Mouse (Mus musculus): ENCODE measurements around the gene Cfap299.
"Not testable (repeated sequence)": the region's sequence is repeated elsewhere in the genome, so short reads cannot be mapped to it uniquely, and the experiment has no call there.

Gene Cfap299

DNA sequence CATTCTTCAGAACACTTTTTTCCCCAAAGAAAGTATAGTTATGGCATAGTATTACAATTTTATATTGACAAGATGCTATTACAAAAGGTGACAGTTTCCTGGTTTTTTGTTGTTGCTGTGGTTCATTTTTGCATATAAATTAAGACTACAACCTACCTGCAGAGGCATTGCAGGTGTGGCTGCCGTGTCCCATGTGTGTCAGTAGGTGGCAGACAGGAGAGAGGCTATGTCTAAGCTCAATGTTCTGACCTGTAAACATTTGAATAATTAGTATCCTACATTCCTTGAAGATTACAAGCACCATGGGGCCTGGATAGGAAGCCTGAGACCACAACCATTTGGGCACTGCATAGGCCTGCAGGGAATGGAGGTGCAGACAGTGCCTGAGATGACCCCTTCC is 212.2 kb downstream of the Cfap299 start:
- no peak for DNase-seq (ENCODE audit: low spot score)

DNA sequence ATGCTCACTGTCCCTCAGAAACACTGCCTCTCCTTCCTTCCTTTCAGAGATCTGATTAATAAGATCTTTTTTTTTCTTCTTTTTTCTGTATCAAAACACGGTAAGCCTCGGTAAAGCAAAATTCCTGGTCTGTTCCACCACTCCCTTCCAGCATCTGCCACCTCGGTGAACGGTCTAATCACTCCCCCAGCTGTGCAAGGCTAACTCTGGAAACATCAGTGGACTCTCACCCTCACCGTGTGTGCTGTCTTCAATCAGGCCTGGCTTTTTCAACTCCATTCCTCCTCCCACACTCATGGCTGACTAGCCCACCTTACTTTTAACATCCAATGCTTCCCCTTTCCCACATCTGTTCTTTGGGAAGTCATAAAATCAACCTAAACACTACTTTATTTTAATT is 221.2 kb downstream of the Cfap299 start:
- no peak for DNase-seq (ENCODE audit: low spot score)

DNA sequence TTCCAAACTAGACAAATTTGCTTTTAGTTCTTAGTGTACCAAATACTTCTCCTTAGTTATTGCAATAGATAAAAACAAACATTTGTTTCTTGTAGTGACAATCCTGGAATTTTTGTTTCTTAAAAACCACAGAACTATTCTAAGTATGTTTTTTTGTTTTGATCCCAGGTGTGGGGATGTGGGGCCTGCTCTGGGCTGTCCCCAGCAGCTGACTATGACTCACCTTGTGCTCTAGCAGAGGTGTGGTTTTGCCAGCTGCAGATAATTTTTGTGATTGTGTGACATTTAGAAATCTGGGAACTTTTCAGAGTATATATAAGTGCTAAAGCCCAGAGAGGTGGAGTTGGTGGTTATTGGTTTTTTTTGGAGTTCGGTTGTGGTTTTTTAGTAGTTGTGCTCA is 221.8 kb downstream of the Cfap299 start:
- DNase-seq (ENCODE audit: low spot score): no peak

DNA sequence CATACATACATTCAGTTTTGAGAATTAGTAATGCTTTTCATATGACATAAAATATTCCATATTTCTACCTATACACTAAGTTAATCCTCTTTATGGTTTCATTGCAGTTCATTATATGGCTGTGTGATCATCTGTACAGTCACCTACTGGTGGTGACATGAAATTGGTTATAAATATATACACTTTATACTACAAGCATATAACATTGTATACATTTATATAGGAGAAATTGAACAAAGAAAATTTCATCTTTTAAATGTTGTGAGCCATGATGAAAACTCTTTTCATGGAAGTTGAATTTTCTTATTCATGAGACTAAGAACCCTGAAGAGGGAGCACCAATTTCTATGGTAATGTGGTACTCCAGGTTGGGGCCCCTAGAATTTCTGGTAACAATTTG is 223.3 kb downstream of the Cfap299 start, which contains the start of gene Gm11111:
Gene Gm11111 (plus strand): TSS at position 301 of the 400 bp plus-strand sequence.
- DNase-seq (ENCODE audit: low spot score): no peak

DNA sequence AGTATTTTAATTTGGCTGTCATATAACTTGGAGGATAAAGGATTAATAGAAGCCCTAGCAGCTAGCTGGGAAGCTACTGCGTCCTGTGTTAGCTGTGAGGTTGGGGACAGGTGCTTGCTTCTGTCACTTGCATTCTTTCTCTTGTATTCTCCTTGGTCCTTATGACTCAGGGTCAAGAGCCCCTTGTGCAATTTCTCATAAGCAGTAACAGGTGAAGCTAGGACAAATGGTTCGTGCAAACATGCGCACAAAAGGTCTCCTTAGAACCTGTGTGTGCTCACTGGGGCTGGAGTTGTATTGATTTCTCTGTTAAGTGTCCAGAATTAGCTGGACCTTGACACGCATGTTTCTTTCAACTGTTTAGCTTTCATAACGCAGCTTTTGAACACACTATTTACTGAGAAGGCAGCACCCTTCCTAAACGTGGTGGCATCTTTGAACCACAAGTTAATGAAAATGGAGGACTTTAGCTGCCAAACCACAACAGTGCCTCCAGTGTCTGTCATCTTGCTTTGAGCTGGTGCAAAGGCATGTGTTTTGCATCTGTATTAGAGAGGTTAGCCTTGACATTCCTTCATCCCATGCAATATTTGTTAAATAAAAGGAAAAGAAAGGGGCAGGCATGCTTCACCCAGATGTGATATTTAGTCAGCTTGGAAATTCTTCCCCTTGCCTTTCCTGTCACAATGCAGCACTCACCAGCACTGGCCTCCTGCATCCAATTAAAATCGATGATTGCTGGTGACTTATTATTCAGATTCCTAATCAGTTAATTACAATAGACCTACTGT is 223.9 kb downstream of the Cfap299 start:
- DNase-seq (ENCODE audit: low spot score): no peak

DNA sequence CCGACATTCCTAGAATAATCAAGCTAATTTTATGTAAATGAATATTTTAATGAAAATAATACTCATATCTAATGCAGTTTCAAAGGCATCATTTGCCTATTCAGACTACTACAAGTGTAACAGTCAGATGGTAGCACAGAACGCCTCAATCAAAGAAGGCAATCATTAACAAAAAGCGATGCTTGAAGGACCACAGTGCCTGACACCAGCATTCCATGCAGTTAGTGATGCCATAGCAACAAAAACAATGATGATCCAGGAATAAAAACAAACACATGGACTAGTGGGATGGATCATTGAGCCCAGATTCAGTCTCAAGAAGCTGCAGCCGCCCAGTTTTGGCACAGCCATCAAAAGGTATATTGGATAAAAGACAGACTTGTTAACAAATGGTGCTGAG is 232.2 kb downstream of the Cfap299 start:
- no peak for DNase-seq (ENCODE audit: low spot score)

DNA sequence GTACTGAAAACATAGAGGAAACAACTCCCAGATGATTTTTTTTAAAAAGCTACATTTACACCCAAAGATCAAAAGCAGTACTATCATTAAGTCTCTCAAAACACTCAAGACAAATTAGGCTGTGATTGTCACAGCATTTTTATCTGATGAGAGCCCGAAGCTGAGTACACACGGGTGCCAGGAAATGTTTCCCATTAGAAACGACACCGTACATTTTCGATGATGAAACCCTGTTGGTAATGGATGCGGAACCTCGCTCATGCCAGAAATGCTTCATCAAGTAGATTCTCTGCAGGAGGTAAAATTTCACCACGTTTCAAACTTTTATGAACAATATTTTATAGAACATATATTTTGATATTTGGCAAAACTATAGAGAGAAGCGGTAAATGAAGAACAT is 233.7 kb downstream of the Cfap299 start:
- no peak for DNase-seq (ENCODE audit: low spot score)

DNA sequence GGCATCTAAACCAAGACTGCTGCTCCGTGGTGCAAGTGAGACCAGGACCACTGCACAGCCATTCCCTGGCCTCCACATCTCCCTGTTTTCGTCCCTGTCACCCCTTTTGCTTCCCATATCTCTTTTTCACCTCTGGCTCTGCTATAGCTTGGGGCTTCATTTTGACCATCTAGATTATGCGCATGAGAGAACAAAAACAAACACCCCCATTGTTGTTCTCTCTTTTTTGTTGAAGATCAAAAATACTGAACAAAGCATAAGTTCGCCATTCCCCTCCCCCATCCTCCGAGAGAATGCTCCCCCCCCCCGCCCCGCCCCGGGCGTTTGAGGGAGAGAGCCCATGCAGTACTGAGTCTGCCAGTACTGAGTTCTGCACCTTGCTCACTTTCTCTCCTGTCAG is 234.7 kb downstream of the Cfap299 start:
- no peak for DNase-seq (ENCODE audit: low spot score)

DNA sequence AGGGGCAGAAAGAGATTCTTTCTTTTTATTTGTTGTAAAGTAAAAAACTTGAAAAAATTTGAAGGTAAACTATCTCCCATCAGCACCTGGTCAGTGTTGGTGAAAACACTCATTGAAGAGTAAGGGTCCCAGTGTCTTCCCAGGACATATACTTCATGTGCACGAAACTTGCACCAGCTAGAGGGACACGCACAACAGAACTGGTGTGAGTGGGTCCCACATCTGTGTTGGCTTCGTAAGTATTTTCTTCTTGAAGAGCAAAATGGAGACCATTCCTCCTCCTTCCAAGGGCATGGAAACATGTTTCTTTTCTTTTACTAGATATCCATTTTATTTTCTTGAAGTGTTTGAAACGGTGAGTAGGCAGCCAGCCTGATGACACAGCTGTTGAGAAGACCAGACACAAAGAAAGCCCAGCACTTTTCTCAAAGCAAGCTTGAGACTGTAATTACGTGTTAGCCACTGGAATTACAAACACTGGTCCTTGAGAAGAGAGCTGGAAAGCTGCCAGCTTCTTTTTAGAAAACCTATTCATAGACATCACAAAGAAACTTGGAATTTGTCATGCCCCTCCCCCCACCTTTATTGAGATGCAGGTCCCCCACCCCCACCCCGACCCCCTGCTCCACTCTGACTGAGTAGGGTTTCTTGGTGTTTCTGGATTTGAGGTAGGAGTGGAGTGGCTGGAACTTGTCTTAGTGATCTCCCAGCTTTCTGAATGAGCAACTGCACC is 237.5 kb downstream of the Cfap299 start:
- DNase-seq (ENCODE audit: low spot score): no peak

DNA sequence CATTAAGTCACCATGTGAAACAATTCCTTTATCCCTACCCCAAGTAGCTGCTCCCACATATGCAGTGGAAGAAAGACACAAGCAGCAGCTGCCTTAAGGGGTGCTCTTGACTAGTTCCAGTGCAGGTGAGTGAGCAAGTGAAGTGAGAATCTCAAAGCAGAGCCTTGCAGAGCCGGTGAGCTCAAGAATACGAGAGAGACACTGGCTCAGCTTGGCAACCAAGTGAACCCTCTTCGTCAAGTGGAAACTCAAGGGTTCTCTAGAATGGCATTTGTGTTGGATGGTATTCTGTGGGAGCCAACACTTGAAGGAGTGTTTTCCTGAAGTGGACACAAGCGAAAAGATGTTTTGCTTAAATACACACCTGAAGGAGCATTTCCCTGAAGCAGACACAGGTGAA is 239.4 kb downstream of the Cfap299 start:
- DNase-seq (ENCODE audit: low spot score): no peak

DNA sequence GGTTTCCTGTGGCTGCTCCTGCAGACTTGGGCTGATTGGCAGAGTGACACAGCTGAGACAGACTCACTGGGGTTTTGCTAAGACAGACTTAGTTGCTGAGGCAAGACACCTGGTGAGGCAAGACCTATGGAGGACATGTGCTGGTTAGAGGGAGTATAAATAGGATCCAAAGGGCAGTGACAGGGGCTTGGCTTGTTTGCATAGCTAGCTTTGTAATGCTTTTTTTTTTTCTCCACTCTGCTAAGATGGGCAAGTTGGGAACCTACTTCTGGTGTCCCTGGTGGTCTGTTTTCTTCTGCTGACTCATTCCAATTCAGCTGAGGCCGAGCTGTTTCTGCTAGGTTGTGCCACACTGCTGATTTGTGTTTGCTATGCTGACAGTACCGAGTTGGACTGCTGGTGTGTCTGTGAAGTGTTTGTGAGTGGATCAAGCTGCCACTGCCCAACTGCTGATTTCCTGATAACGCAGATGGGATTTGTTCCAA is 240.0 kb downstream of the Cfap299 start:
- DNase-seq (ENCODE audit: low spot score): no peak

DNA sequence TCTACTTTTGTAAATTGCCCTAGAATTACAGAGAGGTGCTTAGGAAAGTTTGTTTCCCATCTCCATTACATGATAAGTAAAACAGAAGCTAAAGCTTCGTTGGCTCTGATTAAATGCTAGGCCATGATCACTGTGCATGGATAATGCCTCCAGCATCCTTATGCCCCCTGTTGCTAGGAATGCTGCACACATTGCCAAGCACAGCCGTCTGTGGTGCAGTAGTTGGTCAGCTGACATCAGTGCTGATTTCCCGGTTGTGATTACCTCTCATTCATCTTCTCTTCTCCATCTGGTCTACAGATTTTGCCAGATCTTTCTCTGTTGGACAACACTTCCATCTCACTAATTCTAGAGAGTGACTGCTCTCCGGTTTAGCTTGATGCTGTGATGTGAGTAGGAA is 243.3 kb downstream of the Cfap299 start:
- no peak for DNase-seq (ENCODE audit: low spot score)

DNA sequence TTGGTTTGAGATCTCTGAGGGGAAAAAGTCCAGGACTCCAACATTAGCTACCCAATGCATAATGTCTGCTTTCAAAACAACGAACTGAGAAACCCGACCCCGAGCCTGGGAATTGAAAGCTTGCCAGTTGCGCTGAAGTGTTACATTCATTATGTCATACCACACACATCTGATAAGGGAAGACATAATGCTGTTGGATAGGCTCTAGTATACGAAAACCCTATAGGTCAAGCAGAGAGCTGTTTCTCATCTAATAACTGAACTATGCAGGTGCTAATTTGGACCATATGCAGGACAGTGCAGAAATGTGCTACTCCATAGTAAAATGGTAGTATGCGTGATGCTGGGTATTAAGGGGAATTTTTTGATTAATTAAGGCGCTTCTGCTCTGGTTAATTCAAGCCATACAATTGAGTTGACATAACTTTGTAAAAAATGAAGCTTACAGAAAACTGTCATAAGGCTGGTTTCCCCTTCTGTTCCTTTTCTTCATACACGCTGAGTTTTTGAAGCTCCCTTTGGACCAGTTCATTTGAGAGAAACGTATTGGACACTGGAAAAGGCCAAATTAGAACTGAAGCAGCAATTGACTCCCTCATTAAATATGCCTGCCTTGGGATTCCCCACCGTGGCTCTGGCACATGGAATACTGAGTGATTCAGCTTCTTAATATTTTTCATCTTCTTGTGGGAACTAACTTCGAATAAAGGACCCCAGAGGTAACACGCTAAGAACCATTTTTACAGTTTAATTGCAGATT is 245.8 kb downstream of the Cfap299 start:
- DNase-seq (ENCODE audit: low spot score): no peak

DNA sequence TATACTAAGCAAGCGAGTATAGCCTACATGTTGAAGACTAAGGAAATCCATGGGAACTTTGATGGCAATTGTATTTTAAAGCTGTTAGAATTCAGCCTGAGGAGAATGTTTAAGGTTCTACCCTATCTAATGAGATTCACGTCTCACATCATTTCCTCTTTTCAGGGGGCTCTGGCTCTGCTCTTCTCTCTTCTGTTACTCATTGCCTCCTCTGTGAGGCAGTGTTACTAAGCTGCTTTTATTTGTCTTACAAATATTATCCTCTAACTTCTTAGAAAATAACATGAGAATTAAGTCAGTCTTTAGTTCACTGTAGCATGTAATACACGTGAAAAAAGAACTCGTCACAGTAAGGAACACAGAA is 246.3 kb downstream of the Cfap299 start:
- DNase-seq (ENCODE audit: low spot score): no peak

DNA sequence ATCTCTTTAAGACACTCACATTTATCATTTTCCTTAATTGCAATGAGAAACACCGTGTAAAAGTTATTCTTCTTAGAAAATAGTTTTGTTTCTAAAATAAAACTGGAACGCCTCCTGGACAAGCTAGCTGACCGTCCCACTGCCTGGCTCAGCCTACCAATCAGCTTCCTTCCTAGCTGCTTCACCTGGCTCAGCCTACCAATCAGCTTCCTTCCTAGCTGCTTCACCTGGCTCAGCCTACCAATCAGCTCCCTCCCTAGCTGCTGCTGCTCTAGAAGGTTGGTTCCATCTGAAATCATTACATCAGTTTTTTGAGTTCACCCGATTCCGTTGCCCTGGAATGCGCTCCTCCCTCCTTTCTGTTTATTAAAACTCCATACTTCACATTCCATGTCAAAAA is 247.4 kb downstream of the Cfap299 start:
- not testable (repeated sequence) for DNase-seq (ENCODE audit: low spot score)

DNA sequence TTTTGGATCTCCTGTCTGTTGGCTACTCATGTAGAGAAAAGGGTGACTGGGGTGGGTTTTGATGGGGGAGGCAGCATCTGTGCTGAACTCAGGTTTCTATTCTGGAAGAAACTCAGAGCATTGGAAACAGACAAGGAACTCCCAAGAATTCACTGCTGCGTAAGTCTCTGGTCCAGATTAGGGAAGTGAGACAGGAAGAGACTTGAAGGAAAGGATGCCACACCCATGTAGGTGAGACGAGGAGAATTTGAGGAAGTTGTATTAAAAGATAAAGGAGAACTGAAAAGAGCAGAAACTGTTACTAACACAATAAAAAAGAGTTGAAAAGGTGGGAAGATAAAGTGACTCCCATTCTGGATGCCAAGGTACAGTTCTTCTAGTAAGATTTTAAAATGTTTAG is 249.3 kb downstream of the Cfap299 start:
- DNase-seq (ENCODE audit: low spot score): no peak

DNA sequence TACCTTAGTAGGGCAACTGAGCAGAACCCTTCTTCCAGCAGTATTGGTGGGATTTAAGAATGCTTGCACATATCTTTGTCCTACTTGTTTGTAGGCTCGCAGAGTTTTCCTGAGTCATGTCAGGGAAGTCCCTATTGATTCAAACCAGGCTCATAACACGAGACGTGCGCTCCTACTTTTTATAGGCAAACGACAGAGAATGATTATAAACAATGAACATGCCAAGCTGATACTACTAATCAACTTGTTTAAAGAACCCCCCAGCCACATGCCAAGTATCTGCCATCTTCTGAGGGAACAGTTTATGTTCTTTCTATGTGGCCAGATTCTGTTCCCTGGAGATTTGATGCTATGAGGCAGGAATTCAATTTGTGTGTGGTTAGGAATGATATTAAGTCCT is 251.7 kb downstream of the Cfap299 start:
- no peak for DNase-seq (ENCODE audit: low spot score)

DNA sequence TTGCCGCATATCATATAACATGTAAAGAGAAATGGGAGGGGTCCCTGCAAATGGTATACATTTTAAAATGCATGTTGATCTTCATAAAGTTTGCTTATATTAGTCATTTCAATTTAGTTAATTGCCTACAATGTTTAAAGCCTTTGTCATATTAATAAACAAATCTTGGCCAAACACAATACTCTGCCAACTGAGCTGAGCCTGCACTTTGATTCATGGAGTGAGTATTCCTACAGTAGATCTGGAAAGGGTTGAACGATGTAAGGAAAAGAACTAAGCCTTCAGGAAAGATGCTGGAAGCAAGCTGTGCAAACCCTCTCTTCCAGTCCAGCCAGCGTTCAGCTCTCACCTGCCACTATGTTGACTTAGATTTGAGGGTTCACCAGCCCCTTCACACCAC is 252.9 kb downstream of the Cfap299 start:
- DNase-seq (ENCODE audit: low spot score): no peak

DNA sequence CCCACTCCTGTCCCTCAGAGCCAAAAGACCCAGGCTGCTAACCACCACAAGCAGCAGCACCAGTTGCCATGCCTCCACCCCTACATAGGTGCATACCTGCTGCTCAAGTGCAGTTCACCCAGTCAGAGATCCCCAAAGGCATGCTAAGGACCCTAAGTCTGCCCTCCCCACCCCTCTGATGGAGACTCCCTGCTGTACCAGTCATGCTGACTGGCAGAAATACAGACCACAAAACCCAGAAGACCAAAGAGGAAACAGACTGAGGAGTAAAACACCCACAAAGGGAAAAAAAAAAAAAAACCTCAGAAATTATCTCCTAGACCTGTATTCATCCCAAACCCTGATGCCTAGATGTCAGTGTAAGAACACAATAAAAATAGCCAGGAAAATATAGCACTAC is 256.8 kb downstream of the Cfap299 start:
- DNase-seq (ENCODE audit: low spot score): no peak

DNA sequence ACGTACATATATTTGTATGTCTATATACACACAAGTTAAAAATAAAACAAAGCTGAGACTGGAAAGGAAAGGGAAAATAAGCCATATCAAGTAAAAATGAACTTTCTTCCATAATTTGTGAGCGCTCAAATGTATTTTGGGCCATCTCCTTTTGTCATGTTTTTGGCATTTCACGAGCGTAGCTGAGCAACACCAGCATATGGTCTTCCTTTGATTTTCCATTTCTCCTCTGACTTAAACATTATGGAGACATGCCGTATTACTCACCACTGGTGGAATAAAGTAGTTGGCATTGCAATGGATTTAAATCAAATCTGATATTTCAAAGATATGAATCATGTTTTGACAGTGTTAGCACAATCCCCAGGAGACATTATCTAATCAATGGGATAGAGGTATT is 284.4 kb downstream of the Cfap299 start:
- no peak for DNase-seq (ENCODE audit: low spot score)

DNA sequence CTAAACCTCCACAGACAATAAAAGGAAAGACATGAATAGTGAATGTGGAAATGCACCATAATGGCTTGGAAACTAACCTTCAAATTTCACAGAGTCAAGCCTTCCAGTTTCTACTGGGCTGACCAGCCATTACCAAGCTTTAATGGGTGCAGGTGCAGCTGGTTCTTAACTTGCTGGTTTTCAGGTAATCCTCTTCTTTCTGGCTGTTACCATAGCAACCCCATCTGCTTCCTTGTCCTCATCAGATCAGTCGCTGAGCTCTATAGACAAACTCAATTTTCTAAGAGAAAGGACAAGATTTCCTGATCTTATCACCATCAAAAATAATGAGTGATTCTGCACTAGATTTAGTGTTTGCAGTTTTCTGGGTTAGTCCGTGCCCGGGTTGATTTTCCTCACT is 287.8 kb downstream of the Cfap299 start:
- DNase-seq (ENCODE audit: low spot score): no peak

DNA sequence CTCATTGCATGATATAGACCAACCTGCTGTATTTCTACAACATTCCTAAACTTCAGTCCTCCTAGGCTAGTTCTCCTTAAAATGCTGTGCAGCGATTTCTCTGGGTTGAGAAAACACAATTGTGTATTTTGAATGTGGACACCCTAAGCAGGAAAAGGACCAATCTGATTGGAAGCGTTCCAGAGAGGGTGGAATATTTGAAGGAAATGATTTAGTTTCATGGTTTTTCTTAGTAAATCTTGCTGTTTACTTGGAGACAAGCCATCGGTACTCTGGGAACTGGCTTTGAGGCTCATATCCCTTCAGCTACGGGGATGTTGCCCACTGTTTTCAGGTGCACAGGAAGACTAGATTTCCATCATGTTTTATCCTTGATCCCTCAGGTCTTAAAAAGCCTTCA is 288.3 kb downstream of the Cfap299 start:
- no peak for DNase-seq (ENCODE audit: low spot score)

DNA sequence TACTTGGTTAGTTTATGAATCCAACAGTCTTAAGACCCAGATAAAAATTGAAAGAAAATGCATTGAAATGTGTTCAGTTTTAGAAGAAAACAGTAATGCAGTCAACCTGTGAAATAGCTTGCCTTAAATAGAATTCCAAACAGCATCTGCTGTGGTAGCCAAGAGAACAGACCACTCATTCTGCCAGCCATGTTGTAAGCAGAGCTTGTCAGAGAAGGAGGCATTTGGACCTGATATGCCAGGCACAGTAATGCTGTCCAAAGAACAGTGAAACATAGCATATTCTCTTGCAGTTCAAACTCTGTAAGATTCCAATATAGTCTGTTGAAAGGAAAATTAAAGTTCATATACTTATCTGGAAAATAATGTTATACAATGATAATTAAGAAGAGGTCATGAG is 321.2 kb downstream of the Cfap299 start:
- DNase-seq (ENCODE audit: low spot score): no peak
